Mouse (Mus musculus) ES-Bruce4 (cell line): Measurements from ENCODE around the gene Olfr1152. TPM values are rescaled to one million over a fixed set of nuclear protein-coding genes. Genes with fewer than 3 reads are reported as not detected.

Source experiments
- H3K27ac ChIP-seq: 2 replicates; pipeline ENCODE4 v1.5.1; 2012; ENCODE audit warnings: low read length, inconsistent platforms; ENCODE audit not compliant: insufficient read depth
- H3K27me3 ChIP-seq: 2 replicates; pipeline ENCODE4 v1.6.1; 2012; ENCODE audit warnings: mild to moderate bottlenecking, low read length, inconsistent platforms; ENCODE audit not compliant: control insufficient read depth, poor library complexity, insufficient read depth, severe bottlenecking
- H3K36me3 ChIP-seq: 2 replicates; pipeline ENCODE4 v1.6.1; 2012; ENCODE audit warnings: inconsistent platforms, mild to moderate bottlenecking, low read length, moderate library complexity; ENCODE audit not compliant: control insufficient read depth, poor library complexity, insufficient read depth, severe bottlenecking
- H3K4me1 ChIP-seq: one replicate; pipeline ENCODE4 v1.8.1; 2011; ENCODE audit warnings: low read length; ENCODE audit not compliant: control insufficient read depth, insufficient read depth
- H3K4me3 ChIP-seq: 2 replicates; pipeline ENCODE4 v1.5.1; 2011; ENCODE audit warnings: low read depth, mild to moderate bottlenecking, low read length
- H3K9ac ChIP-seq: 2 replicates; pipeline ENCODE4 v1.6.1; 2012; ENCODE audit warnings: low read depth, mild to moderate bottlenecking, inconsistent platforms; ENCODE audit not compliant: poor library complexity, severe bottlenecking
- H3K9me3 ChIP-seq: replicated peaks from 2 replicates; pipeline ENCODE4 v1.6.1; 2012; ENCODE audit warnings: mild to moderate bottlenecking, low read length, inconsistent platforms; ENCODE audit not compliant: control insufficient read depth, poor library complexity, insufficient read depth, severe bottlenecking
- CTCF ChIP-seq: IDR thresholded peaks from one replicate; pipeline ENCODE4 v1.8.1; 2011; ENCODE audit warnings: low read depth, low read length
- EP300 ChIP-seq: IDR thresholded peaks from 2 replicates; pipeline ENCODE4 v1.6.1; 2011; ENCODE audit warnings: low read depth, low read length; ENCODE audit not compliant: insufficient read depth
- POLR2A ChIP-seq: IDR thresholded peaks from one replicate; pipeline ENCODE4 v1.8.1; 2011; ENCODE audit warnings: low read length; ENCODE audit not compliant: insufficient read depth
- polyA plus RNA-seq: library from polyadenylated mRNA; stranded (reverse); fragments of >200 nt; gene quantifications from 2 replicates; pipeline ENCODE4 v1.2.4, GENCODE M21; 2011; ENCODE audit warnings: low read depth; ENCODE audit not compliant: missing spikeins, insufficient read depth, insufficient read length

Olfr1152 gene
- polyA plus RNA-seq: not detected in 2 replicates

- Histone ChIP-seq H3K9me3 (peaks cover 11% of the 10 kb centered on the region), H3K27me3 (no peaks in the 10 kb centered on the region), H3K4me1 (no peaks in the 10 kb centered on the region), H3K4me3 (no peak within 1 kb of the TSS), H3K36me3 (no peaks in the 10 kb centered on the region), H3K27ac (no peak within 1 kb of the TSS), H3K9ac (no peak within 1 kb of the TSS)
- TF ChIP-seq POLR2A: no peak
- TF ChIP-seq CTCF: no peak
- no peak for TF ChIP-seq EP300
These were observed at the start of gene Olfr1152 for GRCm38 (mm10) chr2:87866192-87866591. Olfr1152 (plus strand) TSS chr2:87866492.

DNA sequence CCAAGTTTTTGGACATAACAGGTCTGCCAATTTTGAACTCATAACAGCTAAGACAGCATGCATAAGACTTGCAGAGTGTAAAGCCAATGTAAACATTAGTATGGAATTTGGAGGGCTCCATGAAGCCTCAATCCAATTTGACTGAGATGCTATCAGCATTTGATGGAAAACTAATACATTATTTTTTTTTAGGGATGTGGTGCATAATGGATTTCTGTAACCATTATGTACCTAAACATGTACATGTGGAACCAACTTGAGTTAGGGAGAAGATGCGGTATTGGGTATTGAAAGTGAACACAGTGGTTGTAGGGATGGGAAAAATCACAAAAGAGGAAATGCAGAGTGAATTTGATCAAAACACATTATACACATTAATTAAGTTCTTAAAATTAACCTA lies 36.1 kb upstream of the Olfr1152 start, which contains the start of gene Olfr1148:
Gene Olfr1148 (plus strand): TSS at position 301 of the 400 bp plus-strand sequence.
- Histone ChIP-seq H3K4me3 (no peak within 1 kb of the TSS), H3K9ac (no peak within 1 kb of the TSS)
- TF ChIP-seq EP300: no peak
- no peak for TF ChIP-seq POLR2A
- no peak for TF ChIP-seq CTCF

DNA sequence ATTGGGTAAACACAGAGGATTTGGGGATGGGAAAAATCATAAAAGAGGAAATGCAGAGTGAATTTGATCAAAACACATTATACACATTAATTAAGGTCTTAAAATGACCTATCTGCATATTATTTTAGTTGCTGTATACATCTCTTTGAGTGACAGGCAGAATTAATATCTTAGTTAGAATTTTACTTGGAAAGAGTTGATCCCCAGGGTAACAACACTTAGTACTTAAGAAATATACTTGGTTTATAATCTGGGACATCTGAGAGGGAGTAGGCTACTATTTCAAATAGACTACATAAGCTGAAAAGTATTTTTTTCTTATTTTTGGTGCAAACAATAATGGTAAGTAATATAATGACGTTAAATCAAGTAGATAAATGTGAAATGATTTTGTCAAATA lies 22.6 kb upstream of the Olfr1152 start, which contains the start of gene Olfr1150-ps1:
Gene Olfr1150-ps1 (plus strand): TSS at position 301 of the 400 bp plus-strand sequence.
- no peak within 1 kb of the TSS for H3K4me3 ChIP-seq
- no peaks in the 10 kb centered on the region for H3K9me3 ChIP-seq
- no peak within 1 kb of the TSS for H3K27ac ChIP-seq
- no peaks in the 10 kb centered on the region for H3K27me3 ChIP-seq
- no peak within 1 kb of the TSS for H3K9ac ChIP-seq
- TF ChIP-seq EP300: no peak
- no peak for TF ChIP-seq CTCF
- TF ChIP-seq POLR2A: no peak
- H3K4me1 ChIP-seq: no peaks in the 10 kb centered on the region
- H3K36me3 ChIP-seq: no peaks in the 10 kb centered on the region

More for the DNA sequence above, 36.1 kb upstream of the Olfr1152 start, which contains the start of gene Olfr1148:
- no peak within 1 kb of the TSS for H3K27ac ChIP-seq
- H3K36me3 ChIP-seq: no peaks in the 10 kb centered on the region
- H3K4me1 ChIP-seq: no peaks in the 10 kb centered on the region
- no peaks in the 10 kb centered on the region for H3K9me3 ChIP-seq
- no peaks in the 10 kb centered on the region for H3K27me3 ChIP-seq

GRCm38 (mm10) chr2:87855562-87855961 lies 10.7 kb upstream of the Olfr1152 start, which contains the start of gene Olfr1151:
Olfr1151 (plus strand) TSS chr2:87855862.
- no peak within 1 kb of the TSS for H3K4me3 ChIP-seq
- H3K27ac ChIP-seq: no peak within 1 kb of the TSS
- H3K4me1 ChIP-seq: no peaks in the 10 kb centered on the region
- H3K27me3 ChIP-seq: no peaks in the 10 kb centered on the region
- no peaks in the 10 kb centered on the region for H3K9me3 ChIP-seq
- H3K9ac ChIP-seq: no peak within 1 kb of the TSS
- TF ChIP-seq POLR2A (no peak), CTCF (no peak)
- no peaks in the 10 kb centered on the region for H3K36me3 ChIP-seq

DNA sequence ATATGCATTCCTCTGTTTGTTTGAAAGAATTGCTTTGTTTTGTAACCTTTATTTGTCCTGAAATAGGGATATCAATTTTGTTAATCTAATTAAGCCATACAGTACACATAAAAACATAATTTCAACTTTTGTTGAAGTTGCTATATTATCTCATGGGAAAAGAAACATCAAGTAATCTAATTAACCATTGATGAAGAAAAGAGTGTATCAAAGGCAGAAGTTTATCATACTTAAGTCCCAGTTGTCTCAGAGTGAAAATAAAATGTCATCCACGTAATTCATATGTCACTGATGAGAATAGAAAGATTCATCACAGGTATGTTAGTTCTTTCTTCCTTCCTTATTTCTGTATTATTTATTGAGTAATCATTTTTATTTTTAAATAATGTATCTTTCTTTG lies 28.4 kb downstream of the Olfr1152 start, which contains the start of gene Olfr1153:
Gene Olfr1153 (plus strand): TSS at position 301 of the 400 bp plus-strand sequence.
- H3K36me3 ChIP-seq: no peaks in the 10 kb centered on the region
- H3K4me3 ChIP-seq: no peak within 1 kb of the TSS
- no peaks in the 10 kb centered on the region for H3K27me3 ChIP-seq
- H3K4me1 ChIP-seq: no peaks in the 10 kb centered on the region
- H3K9ac ChIP-seq: no peak within 1 kb of the TSS
- H3K9me3 ChIP-seq: no peaks in the 10 kb centered on the region
- TF ChIP-seq EP300: no peak
- no peak for TF ChIP-seq CTCF
- no peak for TF ChIP-seq POLR2A
- no peak within 1 kb of the TSS for H3K27ac ChIP-seq

DNA sequence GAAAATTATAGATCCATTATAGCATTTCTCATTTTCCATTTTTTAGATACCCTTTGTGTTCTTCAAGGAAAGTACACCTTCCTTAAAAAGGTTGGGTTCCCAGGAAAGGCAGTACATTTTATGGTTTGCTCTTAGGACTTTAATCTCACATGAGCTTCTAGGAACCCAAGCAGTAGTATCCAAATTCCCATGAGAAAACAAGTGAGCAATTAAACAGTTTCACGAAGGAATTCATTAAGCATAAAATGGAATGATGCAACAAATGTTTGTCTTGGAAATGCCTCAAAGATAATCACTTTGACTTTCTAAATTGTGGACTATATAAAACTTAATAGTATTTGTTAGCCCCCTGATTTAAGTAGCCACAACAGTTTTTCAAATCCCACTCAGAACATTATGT lies 38.8 kb downstream of the Olfr1152 start, which contains the start of gene Olfr1154:
Gene Olfr1154 (minus strand): TSS at position 101 of the 400 bp plus-strand sequence.
- H3K4me3 ChIP-seq: no peak within 1 kb of the TSS
- H3K9ac ChIP-seq: no peak within 1 kb of the TSS
- H3K27me3 ChIP-seq: no peaks in the 10 kb centered on the region
- H3K27ac ChIP-seq: no peak within 1 kb of the TSS
- no peaks in the 10 kb centered on the region for H3K36me3 ChIP-seq
- H3K4me1 ChIP-seq: no peaks in the 10 kb centered on the region
- no peaks in the 10 kb centered on the region for H3K9me3 ChIP-seq
- no peak for TF ChIP-seq CTCF

Other genes with a start within 250 kb of the Olfr1152 start
- gene Olfr1131, start 239.4 kb upstream of the Olfr1152 start, polyA plus RNA-seq: not detected in 2 replicates
- not detected in 2 replicates for gene Olfr1132, start 229.0 kb upstream of the Olfr1152 start, polyA plus RNA-seq
- gene Olfr1133, start 219.1 kb upstream of the Olfr1152 start, polyA plus RNA-seq: not detected in 2 replicates
- not detected in 2 replicates for gene Olfr1134, start 208.0 kb upstream of the Olfr1152 start, polyA plus RNA-seq
- gene Olfr1135, start 192.8 kb upstream of the Olfr1152 start, polyA plus RNA-seq: not detected in 2 replicates
- gene Olfr1136, start 172.5 kb upstream of the Olfr1152 start, polyA plus RNA-seq: not detected in 2 replicates
- gene Olfr1137, start 153.3 kb upstream of the Olfr1152 start, polyA plus RNA-seq: not detected in 2 replicates
- not detected in 2 replicates for gene Olfr1138, start 126.5 kb upstream of the Olfr1152 start, polyA plus RNA-seq
- not detected in 2 replicates for gene Olfr1140, start 122.7 kb upstream of the Olfr1152 start, polyA plus RNA-seq
- gene Olfr1141, start 112.5 kb upstream of the Olfr1152 start, polyA plus RNA-seq: not detected in 2 replicates
- gene Olfr152, start 87.0 kb upstream of the Olfr1152 start, polyA plus RNA-seq: not detected in 2 replicates
- gene Olfr1143, start 65.9 kb upstream of the Olfr1152 start, polyA plus RNA-seq: not detected in 2 replicates
- gene Olfr1145, start 56.7 kb upstream of the Olfr1152 start, polyA plus RNA-seq: not detected in 2 replicates
- gene Olfr1148, start 36.0 kb upstream of the Olfr1152 start, polyA plus RNA-seq: not detected in 2 replicates
- gene Olfr1150-ps1, start 22.5 kb upstream of the Olfr1152 start, polyA plus RNA-seq: not detected in 2 replicates
- gene Olfr1151, start 10.6 kb upstream of the Olfr1152 start, polyA plus RNA-seq: not detected in 2 replicates
- gene Olfr1153, start 28.5 kb downstream of the Olfr1152 start, polyA plus RNA-seq: not detected in 2 replicates
- gene Olfr1154, start 38.7 kb downstream of the Olfr1152 start, polyA plus RNA-seq: not detected in 2 replicates
- gene Olfr1155, start 78.6 kb downstream of the Olfr1152 start, polyA plus RNA-seq: not detected in 2 replicates
- gene Olfr1156, start 86.6 kb downstream of the Olfr1152 start, polyA plus RNA-seq: not detected in 2 replicates
- not detected in 2 replicates for gene Olfr1157, start 101.8 kb downstream of the Olfr1152 start, polyA plus RNA-seq
- gene Olfr74, start 108.2 kb downstream of the Olfr1152 start, polyA plus RNA-seq: not detected in 2 replicates
- not detected in 2 replicates for gene Olfr1158, start 123.6 kb downstream of the Olfr1152 start, polyA plus RNA-seq
- not detected in 2 replicates for gene Olfr1160, start 141.8 kb downstream of the Olfr1152 start, polyA plus RNA-seq
- gene Olfr1161, start 156.3 kb downstream of the Olfr1152 start, polyA plus RNA-seq: not detected in 2 replicates
- gene Olfr73, start 171.2 kb downstream of the Olfr1152 start, polyA plus RNA-seq: not detected in 2 replicates
- gene Olfr1162, start 184.6 kb downstream of the Olfr1152 start, polyA plus RNA-seq: not detected in 2 replicates
- gene Olfr1163, start 205.3 kb downstream of the Olfr1152 start, polyA plus RNA-seq: not detected in 2 replicates
- gene Olfr1164, start 227.5 kb downstream of the Olfr1152 start, polyA plus RNA-seq: not detected in 2 replicates